Mouse (Mus musculus): ENCODE measurements around the gene Rbm48.
A peak's percentile ranks its signal among the peaks of the same experiment; 100 is the strongest.

Rbm48 gene

DNA sequence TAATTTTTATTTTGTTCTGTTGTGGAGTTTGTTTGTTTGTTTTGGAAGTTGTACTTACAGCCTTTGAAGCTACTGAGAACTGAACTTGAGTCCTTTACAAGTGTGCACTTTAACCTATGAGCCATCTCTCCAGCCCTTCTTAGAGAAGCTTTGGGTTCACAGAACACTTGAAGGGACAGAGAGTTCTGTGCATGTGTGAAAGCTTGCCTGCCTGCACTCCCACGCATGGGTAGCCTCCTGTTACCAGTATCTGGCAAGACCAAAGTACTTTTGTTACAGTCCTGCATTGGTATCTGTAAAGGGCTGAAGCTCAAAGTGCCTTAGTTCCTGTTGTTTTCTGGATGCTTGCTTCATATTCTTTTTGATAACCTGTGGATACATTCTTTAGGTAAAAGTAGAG, 50.2 kb downstream of the Rbm48 start:
- no peak for DNase-seq

GRCm38 (mm10) chr5:3544480-3544769, 52.0 kb downstream of the Rbm48 start:
- no peak for DNase-seq

- DNase-seq: peak; percentile 97
Observed at GRCm38 (mm10) chr5:3543629-3544479, 52.5 kb downstream of the Rbm48 start, which contains the start of gene Fam133b. TSS of gene Fam133b (plus strand) at chr5:3543833.

DNA sequence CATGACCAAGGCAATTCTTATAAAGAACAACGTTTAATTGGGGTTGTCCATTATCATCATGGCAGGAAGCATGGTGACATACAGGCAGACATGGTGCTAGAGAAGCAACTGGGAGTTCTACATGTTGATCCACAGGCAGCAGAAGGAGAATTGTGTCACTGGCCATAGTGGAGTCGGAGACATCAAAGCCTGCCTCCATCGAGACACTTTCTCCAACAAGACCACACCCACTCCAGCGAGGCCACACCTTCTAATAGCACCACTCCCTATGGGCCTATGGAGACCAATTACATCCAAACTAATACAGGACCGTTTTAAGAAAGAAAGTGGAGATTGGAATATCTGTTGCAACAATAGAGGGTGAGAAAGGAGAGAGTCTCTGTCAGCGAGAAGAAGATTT, 54.5 kb downstream of the Rbm48 start:
- DNase-seq: no peak

- DNase-seq: no peak
Observed at GRCm38 (mm10) chr5:3538505-3539472, 57.6 kb downstream of the Rbm48 start.

DNA sequence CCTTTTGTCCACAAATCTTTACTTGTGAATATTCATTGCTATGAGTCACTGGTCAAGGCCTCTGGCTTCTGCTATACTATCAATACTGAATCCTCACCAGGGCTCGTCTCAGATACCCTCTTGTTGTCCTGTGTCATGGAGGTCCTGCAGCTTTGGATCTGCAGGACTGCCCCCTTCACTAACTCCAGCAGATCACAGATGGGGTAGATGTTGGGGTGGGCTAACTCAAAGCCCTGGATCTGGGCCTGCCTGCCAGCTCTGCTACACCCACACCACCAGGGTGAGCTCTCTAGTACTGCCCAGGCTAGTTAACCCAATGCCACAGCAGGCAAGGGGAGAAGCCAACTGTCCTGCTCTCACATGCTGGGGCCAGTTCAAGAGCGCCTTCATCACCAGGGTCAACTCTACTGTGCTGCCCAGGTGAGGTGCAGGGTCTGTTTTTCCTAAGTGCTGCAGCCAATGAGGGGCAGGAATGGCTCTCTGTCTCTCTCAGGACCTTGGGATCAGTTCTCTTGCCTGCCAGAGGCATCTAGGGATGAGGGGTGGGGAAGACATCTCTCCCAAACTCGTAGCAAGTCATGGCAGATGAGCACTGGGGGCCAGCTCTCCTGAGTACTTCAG, 59.7 kb downstream of the Rbm48 start:
- no peak for DNase-seq
